Mouse (Mus musculus): ENCODE results near the gene Cav1.

Gene Cav1

GRCm38 (mm10) chr6:17305954-17306601 is at the start of gene Cav1:
Gene Cav1, plus strand, starts transcription at chr6:17306335.
- peak; percentile 47 to 52 for DNase-seq (ENCODE audit: low spot score in 2 of 2)

GRCm38 (mm10) chr6:17258142-17258541 is 48.0 kb upstream of the Cav1 start:
- no peak for DNase-seq (ENCODE audit: low spot score in 2 of 2)

- no peak for DNase-seq (ENCODE audit: low spot score in 2 of 2)
Observed at GRCm38 (mm10) chr6:17258911-17259310, 47.2 kb upstream of the Cav1 start.

GRCm38 (mm10) chr6:17262786-17263185 is 43.3 kb upstream of the Cav1 start:
- no peak for DNase-seq (ENCODE audit: low spot score in 2 of 2)

- DNase-seq (ENCODE audit: low spot score in 2 of 2) = no peak
Observed at GRCm38 (mm10) chr6:17265043-17265442, 41.1 kb upstream of the Cav1 start.

DNA sequence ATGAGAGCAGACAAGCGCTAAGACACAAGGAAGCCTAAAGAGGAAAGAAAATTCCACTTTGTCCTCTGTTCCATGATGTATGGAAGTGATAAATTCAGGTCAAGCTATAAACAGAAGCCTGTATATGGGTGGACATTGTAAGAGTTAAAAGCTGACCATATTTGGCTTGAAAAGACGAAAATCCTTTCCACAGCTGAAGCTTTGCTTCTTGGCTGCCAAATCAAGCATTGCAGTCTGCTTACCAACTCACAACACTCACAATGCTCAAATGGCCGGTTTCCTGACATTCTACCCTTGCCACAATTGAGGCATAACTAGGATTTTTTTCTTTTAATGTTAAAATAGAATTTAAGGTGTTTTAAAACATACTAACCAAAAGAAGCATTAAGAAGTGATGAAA is 39.7 kb upstream of the Cav1 start:
- no peak for DNase-seq (ENCODE audit: low spot score in 2 of 2)

- DNase-seq (ENCODE audit: low spot score in 2 of 2) = no peak
Observed at GRCm38 (mm10) chr6:17278366-17278765, 27.8 kb upstream of the Cav1 start.

DNA sequence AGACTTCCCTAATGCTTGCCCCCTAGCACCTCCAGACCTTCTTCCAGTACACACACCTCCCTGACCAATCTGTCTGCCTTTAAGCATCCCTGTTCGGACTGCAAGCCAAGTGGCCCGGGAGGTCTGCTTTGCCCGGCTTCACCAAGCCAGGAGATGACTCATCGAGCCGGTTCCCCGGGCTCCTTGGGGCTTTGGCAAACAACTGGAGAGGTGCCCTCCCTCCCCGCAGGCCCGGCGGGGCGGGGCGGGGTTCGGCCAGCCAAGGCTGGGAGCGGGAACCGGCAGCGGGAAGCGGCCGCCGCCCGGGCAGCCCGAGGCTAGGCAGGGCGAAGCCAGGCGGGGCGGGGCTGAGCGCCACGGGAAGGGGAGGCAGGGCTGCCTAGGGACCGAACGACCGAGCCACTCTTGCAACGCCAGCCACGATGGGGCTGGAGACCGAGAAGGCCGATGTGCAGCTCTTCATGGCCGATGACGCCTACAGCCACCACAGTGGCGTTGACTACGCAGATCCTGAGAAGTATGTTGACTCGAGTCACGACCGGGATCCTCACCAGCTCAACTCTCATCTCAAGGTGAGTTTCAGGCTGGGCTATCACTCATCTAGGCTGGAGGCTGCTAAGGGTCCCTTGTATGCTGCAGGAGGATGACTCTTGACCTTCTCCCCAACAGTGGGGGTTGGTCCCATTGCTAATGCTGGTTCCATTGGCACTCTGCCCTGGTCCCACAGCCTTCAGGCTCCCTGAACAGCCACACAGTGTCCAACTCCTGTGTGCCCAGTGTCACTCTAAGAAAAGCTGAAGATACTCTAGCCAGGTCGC is 25.0 kb upstream of the Cav1 start, which contains the start of gene Cav2:
Gene Cav2 (plus strand): TSS at position 247 of the 818 bp plus-strand sequence.
- peak; percentile 12 to 39 for DNase-seq (ENCODE audit: low spot score in 2 of 2)

DNA sequence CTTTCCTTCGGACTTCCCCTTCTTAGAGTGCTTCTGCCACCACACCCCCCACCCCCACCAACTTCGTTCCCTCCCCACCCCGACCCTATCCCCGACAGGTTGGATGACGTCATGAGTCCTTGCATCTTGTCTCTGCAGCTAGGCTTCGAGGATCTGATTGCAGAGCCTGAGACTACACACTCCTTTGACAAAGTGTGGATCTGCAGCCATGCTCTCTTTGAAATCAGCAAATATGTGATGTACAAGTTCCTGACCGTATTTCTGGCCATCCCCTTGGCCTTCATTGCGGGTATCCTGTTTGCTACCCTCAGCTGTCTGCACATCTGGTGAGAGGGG is 24.4 kb upstream of the Cav1 start:
- no peak for DNase-seq (ENCODE audit: low spot score in 2 of 2)

DNA sequence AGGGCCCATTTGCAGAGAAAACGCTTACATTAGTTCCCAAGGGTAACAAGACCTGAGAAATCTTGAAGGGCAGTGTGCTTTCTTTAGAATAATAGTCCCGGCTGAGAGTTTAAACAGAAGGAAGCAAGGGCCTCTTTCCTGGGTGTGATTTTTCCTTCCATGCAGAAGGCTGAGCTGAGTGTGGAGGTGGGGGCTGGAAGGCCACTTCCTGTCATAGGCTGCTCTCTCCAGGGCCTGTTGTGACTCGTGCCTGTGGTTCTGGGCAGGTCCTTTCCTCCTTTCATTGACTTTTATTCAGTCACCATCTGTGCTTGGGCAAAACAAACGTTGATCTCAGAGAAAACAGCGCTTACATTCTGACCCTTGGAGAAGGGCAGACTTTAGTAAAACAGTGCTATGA is 24.0 kb upstream of the Cav1 start:
- DNase-seq (ENCODE audit: low spot score in 2 of 2) = no peak

- no peak for DNase-seq (ENCODE audit: low spot score in 2 of 2)
Observed at GRCm38 (mm10) chr6:17283834-17284233, 22.3 kb upstream of the Cav1 start.

- DNase-seq (ENCODE audit: low spot score in 2 of 2) = no peak
Observed at GRCm38 (mm10) chr6:17286381-17286780, 19.8 kb upstream of the Cav1 start.

- no peak for DNase-seq (ENCODE audit: low spot score in 2 of 2)
Observed at GRCm38 (mm10) chr6:17295116-17295515, 11.0 kb upstream of the Cav1 start.

DNA sequence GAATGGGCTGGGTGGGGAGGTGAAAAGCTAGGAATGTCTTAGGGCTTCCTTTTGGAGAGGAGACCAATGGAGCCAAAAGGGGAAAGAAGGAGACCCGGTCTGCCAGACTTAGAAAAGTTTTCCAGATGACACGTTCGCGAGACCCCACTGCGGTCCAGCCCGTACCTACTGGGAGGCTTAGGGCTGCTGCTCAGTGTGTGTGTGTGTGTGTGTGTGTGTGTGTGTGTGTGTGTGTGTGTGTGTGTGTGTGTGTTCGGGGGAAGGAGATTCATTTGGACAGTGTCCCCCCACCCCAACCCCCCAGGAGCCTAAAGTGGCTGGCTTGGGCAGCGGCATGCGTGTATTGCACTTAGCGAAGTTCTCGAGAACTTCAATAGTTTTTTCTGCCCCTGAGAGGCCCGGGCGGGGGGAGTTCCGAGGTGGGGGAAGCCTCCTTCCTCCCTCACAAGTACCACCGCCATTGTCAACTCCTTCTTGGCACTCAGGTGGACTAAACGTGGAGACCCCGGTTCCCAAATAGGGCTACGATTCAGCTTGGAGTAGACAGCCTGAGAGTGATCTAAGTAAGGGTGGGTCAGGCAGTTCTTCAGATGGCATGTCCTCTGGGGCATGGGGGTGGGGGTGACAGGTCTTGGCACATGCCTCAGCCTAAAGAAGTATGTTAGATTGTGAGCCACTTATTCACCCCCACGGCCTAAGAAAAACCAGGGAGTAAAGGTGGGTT is 629 bp downstream of the Cav1 start:
- peak in 1 of 2 experiments; percentile 10 for DNase-seq (ENCODE audit: low spot score in 2 of 2)

- peak; percentile 10 to 21 for DNase-seq (ENCODE audit: low spot score in 2 of 2)
Observed at GRCm38 (mm10) chr6:17307461-17308115, 1.5 kb downstream of the Cav1 start.

DNA sequence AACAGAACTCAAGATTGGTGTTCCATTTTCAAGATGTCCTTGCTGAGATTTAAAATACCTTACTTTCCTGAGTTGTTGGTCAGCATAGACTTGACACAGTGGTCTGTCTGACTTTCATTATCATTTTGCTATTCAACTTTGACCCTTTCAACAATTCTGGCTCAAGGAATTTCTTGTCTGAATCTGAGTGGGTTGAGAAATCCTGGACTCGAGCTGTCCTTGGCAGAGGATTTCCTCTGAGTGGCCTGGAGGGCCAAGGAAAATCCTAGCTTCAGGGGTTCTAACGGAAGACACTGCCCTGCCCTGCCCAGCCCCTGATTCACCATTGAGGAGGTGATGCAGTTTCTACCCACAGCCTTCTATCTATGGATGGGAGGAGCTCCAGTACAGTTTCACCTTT is 2.5 kb downstream of the Cav1 start:
- DNase-seq (ENCODE audit: low spot score in 2 of 2) = no peak

DNA sequence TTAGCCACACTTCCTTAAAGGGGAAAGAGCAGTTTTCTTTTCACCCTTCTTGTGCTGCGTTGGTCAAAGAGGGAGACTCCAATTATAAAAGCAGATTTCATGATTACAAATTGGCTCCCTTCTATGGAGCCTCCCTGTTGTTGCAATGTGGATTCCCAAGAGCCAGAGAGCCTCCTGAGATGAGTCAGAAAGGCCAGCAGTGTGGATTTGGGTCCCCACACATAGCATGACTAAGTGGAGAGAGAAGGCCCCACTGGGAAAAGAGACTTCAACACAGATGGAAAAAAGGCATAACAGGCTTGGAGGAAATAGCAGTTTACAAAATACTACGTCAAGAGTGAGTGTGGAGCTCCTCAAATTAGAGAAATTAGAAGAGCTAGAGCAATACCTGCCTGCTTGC is 3.1 kb downstream of the Cav1 start:
- DNase-seq (ENCODE audit: low spot score in 2 of 2) = no peak

DNA sequence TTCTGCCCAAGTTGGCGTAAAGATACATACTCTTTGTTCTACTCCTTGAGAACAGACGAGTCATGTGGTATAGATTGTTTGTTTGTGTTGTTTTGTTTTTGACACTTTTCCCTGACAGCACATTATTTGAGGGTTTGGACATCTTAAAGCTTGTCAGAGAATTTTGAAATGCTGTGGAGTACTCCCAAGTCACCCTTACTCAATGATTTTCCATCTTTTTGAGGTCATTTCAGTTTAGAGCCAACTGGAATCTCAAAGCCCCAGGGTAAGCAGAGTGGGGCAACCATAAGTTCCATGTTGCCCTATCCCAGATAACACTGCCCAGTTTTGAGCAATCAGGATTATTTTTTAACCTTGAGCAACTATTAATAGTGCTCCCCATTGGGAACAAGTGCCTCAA is 8.1 kb downstream of the Cav1 start:
- no peak for DNase-seq (ENCODE audit: low spot score in 2 of 2)

- no peak for DNase-seq (ENCODE audit: low spot score in 2 of 2)
Observed at GRCm38 (mm10) chr6:17314659-17315616, 8.8 kb downstream of the Cav1 start.

GRCm38 (mm10) chr6:17316294-17317166 is 10.4 kb downstream of the Cav1 start:
- no peak for DNase-seq (ENCODE audit: low spot score in 2 of 2)

Data from frontal cortex, postnatal 14 days (tissue).